In genomic region chr5:8997513-8997895, GRCm38 (mm10) we compare ENCODE assay signal across 7 mouse cellular contexts. TPM values are rescaled to one million over a fixed set of nuclear protein-coding genes. Genes with fewer than 3 reads are reported as not detected.
A peak's percentile ranks its signal among the peaks of the same experiment; 100 is the strongest.
DNase-seq lines count a peak whose midpoint lies in the region; ATAC-seq and TF ChIP-seq lines count a peak whose summit lies in the region.

No protein-coding gene starts in this region.

- peak overlapping the region; percentile 81 for H3K4me2 ChIP-seq in forebrain, embryonic 14.5 days (ENCODE audit: low read length)
- peak overlapping the region; percentile 73 for H3K4me2 ChIP-seq in limb, embryonic 15.5 days

- H3K9ac ChIP-seq in forebrain, embryonic 14.5 days (ENCODE audit: low read length), result peak overlapping the region; percentile 81
- peak overlapping the region; percentile 69 for H3K9ac ChIP-seq in limb, embryonic 15.5 days

- peak overlapping the region; percentile 85 for H3K27ac ChIP-seq in spleen, adult 2 months (ENCODE audit: insufficient read depth, low read length)
- peak overlapping the region; percentile 82 for H3K27ac ChIP-seq in forebrain, embryonic 14.5 days (ENCODE audit: low read depth, low read length)
- peak overlapping the region; percentile 85 for H3K27ac ChIP-seq in limb, embryonic 15.5 days
- H3K27ac ChIP-seq in small intestine, adult 2 months (ENCODE audit: insufficient read depth, low read depth, low read length), result peak overlapping the region; percentile 76

- peak overlapping the region; percentile 85 for H3K4me3 ChIP-seq in spleen, adult 2 months (ENCODE audit: extremely low read depth, insufficient read depth, insufficient read length)
- H3K4me3 ChIP-seq in forebrain, embryonic 14.5 days (ENCODE audit: low read depth, low read length), result peak overlapping the region; percentile 68
- H3K4me3 ChIP-seq in limb, embryonic 15.5 days, result peak overlapping the region; percentile 71
- peak overlapping the region; percentile 87 for H3K4me3 ChIP-seq in small intestine, adult 2 months (ENCODE audit: low read depth, low read length)

- TF ChIP-seq CTCF in spleen, adult 2 months (IDR thresholded peaks at IDR 0.05; ENCODE audit: extremely low read depth, insufficient read depth, insufficient read length, insufficient replicate concordance), result no peak
- TF ChIP-seq CTCF in small intestine, adult 2 months (IDR thresholded peaks at IDR 0.05; ENCODE audit: extremely low read depth, insufficient read length, insufficient replicate concordance, low read depth, low read length), result no peak; the same call in 1 of the 2 replicates

- DNase-seq in spleen, adult 2 months (ENCODE audit: low read depth in 1 of 2, low spot score in 2 of 2), result no peak
- DNase-seq in spleen, postnatal 14 days (ENCODE audit: low spot score in 2 of 2), result no peak
- DNase-seq in forebrain, embryonic 14.5 days (ENCODE audit: low spot score), result no peak
- no peak for DNase-seq in frontal cortex, postnatal 10 days (ENCODE audit: low spot score in 2 of 2)
- no peak for DNase-seq in testis, postnatal 10 days (ENCODE audit: low spot score)

- no peaks in the 10 kb centered on the region for H3K27me3 ChIP-seq in spleen, adult 2 months (ENCODE audit: control insufficient read depth, insufficient read depth, low read length)
- H3K27me3 ChIP-seq in forebrain, embryonic 14.5 days (replicated peaks; ENCODE audit: control insufficient read depth, insufficient read depth, low read length), result no peaks in the 10 kb centered on the region
- no peaks in the 10 kb centered on the region for H3K27me3 ChIP-seq in limb, embryonic 15.5 days
- no peaks in the 10 kb centered on the region for H3K27me3 ChIP-seq in small intestine, adult 2 months (ENCODE audit: control insufficient read depth, insufficient read depth, low read length)

- no peak for TF ChIP-seq POLR2A in spleen, adult 2 months (IDR thresholded peaks at IDR 0.05; ENCODE audit: low read depth, low read length)
- no peak for TF ChIP-seq POLR2A in small intestine, adult 2 months (IDR thresholded peaks at IDR 0.05; ENCODE audit: low read depth, low read length)

- peak; percentile 36; the same call in 1 of the 2 replicates for ATAC-seq in forebrain, embryonic 14.5 days
- ATAC-seq in limb, embryonic 15.5 days (ENCODE audit: insufficient number of reproducible peaks, low FRiP score, low TSS enrichment, low read depth), result 0 out of 2 replicates have a peak, but pooled peaks have one; percentile 0

- H3K9me3 ChIP-seq in forebrain, embryonic 14.5 days (replicated peaks; ENCODE audit: control insufficient read depth, low read length), result no peaks in the 10 kb centered on the region
- no peaks in the 10 kb centered on the region for H3K9me3 ChIP-seq in limb, embryonic 15.5 days

- H3K36me3 ChIP-seq in spleen, adult 2 months (ENCODE audit: control insufficient read depth, insufficient read depth, low read length), result peaks cover 3% of the 10 kb centered on the region; the same call in 1 of the 2 replicates
- no peaks in the 10 kb centered on the region for H3K36me3 ChIP-seq in forebrain, embryonic 14.5 days (ENCODE audit: control insufficient read depth, insufficient read depth, low read length)
- peaks cover 3% of the 10 kb centered on the region; the same call in 1 of the 2 replicates for H3K36me3 ChIP-seq in limb, embryonic 15.5 days
- H3K36me3 ChIP-seq in small intestine, adult 2 months (ENCODE audit: control insufficient read depth, insufficient read depth, low read length), result peaks cover 7% of the 10 kb centered on the region

- H3K4me1 ChIP-seq in spleen, adult 2 months (ENCODE audit: control insufficient read depth, insufficient read depth, insufficient read length), result peaks cover 4% of the 10 kb centered on the region
- peaks cover 8% of the 10 kb centered on the region; the same call in 1 of the 2 replicates for H3K4me1 ChIP-seq in forebrain, embryonic 14.5 days (ENCODE audit: control insufficient read depth, insufficient read depth, low read length)
- peaks cover 5% of the 10 kb centered on the region; the same call in 1 of the 2 replicates for H3K4me1 ChIP-seq in limb, embryonic 15.5 days
- H3K4me1 ChIP-seq in small intestine, adult 2 months (ENCODE audit: control insufficient read depth, insufficient read depth, insufficient read length, low read length), result peaks cover 3% of the 10 kb centered on the region

- 12% methylated on average over 8 of the region's 8 CpGs for WGBS in spleen, adult 2 months
- 7% methylated on average over 8 of the region's 8 CpGs for WGBS in forebrain, embryonic 14.5 days
- WGBS in limb, embryonic 15.5 days, result 8% methylated on average over 8 of the region's 8 CpGs
- 5% methylated on average over 8 of the region's 8 CpGs for WGBS in small intestine, adult 2 months

RNA-seq across cellular contexts. Expression of gene Crot, which starts 0.4 kb away (rescaled TPM):
- 3.1 and 3.5 TPM in 2 replicates for polyA plus RNA-seq in spleen, adult 2 months (2012; rRNA removed)
- 21.7 and 24.2 TPM in 2 replicates for polyA plus RNA-seq in forebrain, embryonic 14.5 days (2014; fragmentation: Nextera tagmentation; extraction: Ambion mirVana)
- 38.8 and 38.9 TPM in 2 replicates for polyA plus RNA-seq in limb, embryonic 15.5 days (2015; fragmentation: Nextera tagmentation; extraction: Ambion mirVana)
- polyA plus RNA-seq in small intestine, adult 2 months (2012; rRNA removed), result 7.0 and 10.1 TPM in 2 replicates
